Mouse (Mus musculus): ENCODE results near the gene A430078G23Rik.

GRCm38 (mm10) chr8:3352715-3353114, 500 bp upstream of the A430078G23Rik start:
- no peak for TF ChIP-seq CTCF (IDR thresholded peaks at IDR 0.05; ENCODE audit: extremely low read depth, insufficient read depth, insufficient read length, insufficient replicate concordance)
- TF ChIP-seq POLR2A (IDR thresholded peaks at IDR 0.05; ENCODE audit: low read depth, low read length), result no peak
